Mouse (Mus musculus) ovary, postnatal 10 days (tissue): Measurements from ENCODE around the gene Kcnk16.
"Not testable (repeated sequence)": the region's sequence is repeated elsewhere in the genome, so short reads cannot be mapped to it uniquely, and the experiment has no call there.

Experiments
- DNase-seq: peaks from one replicate; pipeline ENCODE4 v3.0.0; 2022; ENCODE audit warnings: low spot score

The Kcnk16 gene

GRCm38 (mm10) chr14:20269082-20269809 is at the start of gene Kcnk16:
Gene Kcnk16 (minus strand): TSS chr14:20269199.
- no peak for DNase-seq

GRCm38 (mm10) chr14:20315137-20315536 is 46.1 kb upstream of the Kcnk16 start:
- DNase-seq: no peak

GRCm38 (mm10) chr14:20305085-20305484 is 36.1 kb upstream of the Kcnk16 start:
- not testable (repeated sequence) for DNase-seq

GRCm38 (mm10) chr14:20298131-20298530 is 29.1 kb upstream of the Kcnk16 start:
- DNase-seq: no peak

- no peak for DNase-seq
Observed at GRCm38 (mm10) chr14:20297616-20298015, 28.6 kb upstream of the Kcnk16 start.

GRCm38 (mm10) chr14:20294947-20295346 is 25.9 kb upstream of the Kcnk16 start:
- DNase-seq: no peak

GRCm38 (mm10) chr14:20294117-20294892 is 25.3 kb upstream of the Kcnk16 start, which contains the start of gene Nudt13:
Gene Nudt13 (plus strand): TSS chr14:20294697.
- peak; percentile 33 for DNase-seq

GRCm38 (mm10) chr14:20291391-20291790 is 22.4 kb upstream of the Kcnk16 start:
- DNase-seq: no peak

- no peak for DNase-seq
Observed at GRCm38 (mm10) chr14:20268421-20268820, 578 bp downstream of the Kcnk16 start.

- no peak for DNase-seq
Observed at GRCm38 (mm10) chr14:20262346-20262745, 6.7 kb downstream of the Kcnk16 start.

- peak; percentile 65 for DNase-seq
Observed at GRCm38 (mm10) chr14:20258185-20259113, 10.6 kb downstream of the Kcnk16 start.

GRCm38 (mm10) chr14:20250237-20251171 is 18.5 kb downstream of the Kcnk16 start:
- no peak for DNase-seq

- DNase-seq: no peak
Observed at GRCm38 (mm10) chr14:20248001-20248400, 21.0 kb downstream of the Kcnk16 start.

- no peak for DNase-seq
Observed at GRCm38 (mm10) chr14:20246811-20247266, 22.2 kb downstream of the Kcnk16 start.

GRCm38 (mm10) chr14:20245861-20246260 is 23.1 kb downstream of the Kcnk16 start:
- DNase-seq: no peak

- no peak for DNase-seq
Observed at GRCm38 (mm10) chr14:20245318-20245717, 23.7 kb downstream of the Kcnk16 start.

- no peak for DNase-seq
Observed at GRCm38 (mm10) chr14:20243158-20243557, 25.8 kb downstream of the Kcnk16 start.

- no peak for DNase-seq
Observed at GRCm38 (mm10) chr14:20242454-20242853, 26.5 kb downstream of the Kcnk16 start.

GRCm38 (mm10) chr14:20234403-20234802 is 34.6 kb downstream of the Kcnk16 start:
- no peak for DNase-seq

- no peak for DNase-seq
Observed at GRCm38 (mm10) chr14:20233016-20233980, 35.7 kb downstream of the Kcnk16 start.
